Mouse (Mus musculus): ENCODE measurements at regions not wholly inside any gene's neighbourhood (a gene's known extent, or its start where the extent isn't known, plus 50 kb on each side); places are given as distances from the start of the nearest gene placed in this dataset.

- H3K4me3 ChIP-seq (ENCODE audit: low read length) = peak overlapping the region; percentile 15
- H3K27ac ChIP-seq (ENCODE audit: low read length) = peak overlapping the region; percentile 85
- peak overlapping the region; percentile 37; the same call in 1 of the 2 replicates for H3K9ac ChIP-seq (ENCODE audit: low read length)
- H3K4me1 ChIP-seq (replicated peaks; ENCODE audit: control insufficient read depth, insufficient read depth, low read length) = peaks cover 27% of the 10 kb centered on the region
- peak; percentile 81 for ATAC-seq (ENCODE audit: low read depth)
- no peaks in the 10 kb centered on the region for H3K9me3 ChIP-seq (ENCODE audit: control insufficient read depth, low read length)
- H3K36me3 ChIP-seq (ENCODE audit: control insufficient read depth, insufficient read depth, low read length) = no peaks in the 10 kb centered on the region
- H3K27me3 ChIP-seq (ENCODE audit: control insufficient read depth, insufficient read depth, low read depth, low read length) = no peaks in the 10 kb centered on the region
- peak overlapping the region; percentile 47 for H3K4me2 ChIP-seq (ENCODE audit: low read depth, low read length)
- WGBS = 7% methylated on average over 13 of the region's 14 CpGs
These were observed 69.7 kb upstream of the Prep start for GRCm38 (mm10) chr10:44997184-44997905.

- no peaks in the 10 kb centered on the region for H3K9me3 ChIP-seq (ENCODE audit: control insufficient read depth, low read length)
- ATAC-seq (ENCODE audit: low read depth) = no peak
These were observed 71.2 kb upstream of the Prep start for GRCm38 (mm10) chr10:44995756-44996155.

GRCm38 (mm10) chr10:44994385-44995281 is 72.4 kb upstream of the Prep start:
- Histone ChIP-seq H3K4me3 (ENCODE audit: low read length) (no peak overlapping the region), H3K4me1 (replicated peaks; ENCODE audit: control insufficient read depth, insufficient read depth, low read length) (peaks cover 20% of the 10 kb centered on the region), H3K36me3 (ENCODE audit: control insufficient read depth, insufficient read depth, low read length) (no peaks in the 10 kb centered on the region), H3K27ac (ENCODE audit: low read length) (peak overlapping the region; percentile 7; the same call in 1 of the 2 replicates), H3K4me2 (ENCODE audit: low read depth, low read length) (no peak overlapping the region), H3K27me3 (ENCODE audit: control insufficient read depth, insufficient read depth, low read depth, low read length) (no peaks in the 10 kb centered on the region), H3K9me3 (ENCODE audit: control insufficient read depth, low read length) (no peaks in the 10 kb centered on the region), H3K9ac (ENCODE audit: low read length) (no peak overlapping the region)
- 75% methylated on average over 17 of the region's 17 CpGs for WGBS
- ATAC-seq (ENCODE audit: low read depth) = no peak

More at GRCm38 (mm10) chr10:44995756-44996155, 71.2 kb upstream of the Prep start:
- Histone ChIP-seq H3K36me3 (ENCODE audit: control insufficient read depth, insufficient read depth, low read length) (no peaks in the 10 kb centered on the region), H3K4me3 (ENCODE audit: low read length) (no peak overlapping the region), H3K27me3 (ENCODE audit: control insufficient read depth, insufficient read depth, low read depth, low read length) (no peaks in the 10 kb centered on the region), H3K9ac (ENCODE audit: low read length) (no peak overlapping the region), H3K4me2 (ENCODE audit: low read depth, low read length) (no peak overlapping the region), H3K27ac (ENCODE audit: low read length) (peak overlapping the region; percentile 25; the same call in 1 of the 2 replicates), H3K4me1 (replicated peaks; ENCODE audit: control insufficient read depth, insufficient read depth, low read length) (peaks cover 27% of the 10 kb centered on the region)
- WGBS = 54% methylated on average over 6 of the region's 6 CpGs

- 65% methylated on average over 10 of the region's 10 CpGs for WGBS
- Histone ChIP-seq H3K27ac (ENCODE audit: low read length) (no peak overlapping the region), H3K27me3 (ENCODE audit: control insufficient read depth, insufficient read depth, low read depth, low read length) (no peaks in the 10 kb centered on the region), H3K4me2 (ENCODE audit: low read depth, low read length) (no peak overlapping the region), H3K9me3 (ENCODE audit: control insufficient read depth, low read length) (no peaks in the 10 kb centered on the region), H3K4me1 (replicated peaks; ENCODE audit: control insufficient read depth, insufficient read depth, low read length) (peaks cover 20% of the 10 kb centered on the region), H3K36me3 (ENCODE audit: control insufficient read depth, insufficient read depth, low read length) (no peaks in the 10 kb centered on the region), H3K4me3 (ENCODE audit: low read length) (no peak overlapping the region), H3K9ac (ENCODE audit: low read length) (no peak overlapping the region)
- ATAC-seq (ENCODE audit: low read depth) = no peak
These were observed 73.3 kb upstream of the Prep start for GRCm38 (mm10) chr10:44993470-44994260.

- no peak for ATAC-seq (ENCODE audit: low read depth)
- H3K4me2 ChIP-seq (ENCODE audit: low read depth, low read length) = no peak overlapping the region
- peaks cover 7% of the 10 kb centered on the region for H3K4me1 ChIP-seq (replicated peaks; ENCODE audit: control insufficient read depth, insufficient read depth, low read length)
- 63% methylated on average over 6 of the region's 6 CpGs for WGBS
- H3K36me3 ChIP-seq (ENCODE audit: control insufficient read depth, insufficient read depth, low read length) = no peaks in the 10 kb centered on the region
- no peaks in the 10 kb centered on the region for H3K9me3 ChIP-seq (ENCODE audit: control insufficient read depth, low read length)
- no peaks in the 10 kb centered on the region for H3K27me3 ChIP-seq (ENCODE audit: control insufficient read depth, insufficient read depth, low read depth, low read length)
- H3K27ac ChIP-seq (ENCODE audit: low read length) = no peak overlapping the region
- H3K4me3 ChIP-seq (ENCODE audit: low read length) = no peak overlapping the region
- no peak overlapping the region for H3K9ac ChIP-seq (ENCODE audit: low read length)
These were observed 77.5 kb upstream of the Prep start for GRCm38 (mm10) chr10:44989539-44989938.

GRCm38 (mm10) chr10:44988756-44989155 is 78.2 kb upstream of the Prep start:
- no peak for ATAC-seq (ENCODE audit: low read depth)
- Histone ChIP-seq H3K4me2 (ENCODE audit: low read depth, low read length) (no peak overlapping the region), H3K4me1 (replicated peaks; ENCODE audit: control insufficient read depth, insufficient read depth, low read length) (peaks cover 2% of the 10 kb centered on the region), H3K4me3 (ENCODE audit: low read length) (no peak overlapping the region), H3K27ac (ENCODE audit: low read length) (no peak overlapping the region), H3K9me3 (ENCODE audit: control insufficient read depth, low read length) (no peaks in the 10 kb centered on the region), H3K9ac (ENCODE audit: low read length) (no peak overlapping the region), H3K27me3 (ENCODE audit: control insufficient read depth, insufficient read depth, low read depth, low read length) (no peaks in the 10 kb centered on the region), H3K36me3 (ENCODE audit: control insufficient read depth, insufficient read depth, low read length) (no peaks in the 10 kb centered on the region)
- 69% methylated on average over 8 of the region's 8 CpGs for WGBS

GRCm38 (mm10) chr10:44987615-44988014 is 79.4 kb upstream of the Prep start:
- no peaks in the 10 kb centered on the region for H3K9me3 ChIP-seq (ENCODE audit: control insufficient read depth, low read length)
- no peak overlapping the region for H3K9ac ChIP-seq (ENCODE audit: low read length)
- no peaks in the 10 kb centered on the region for H3K36me3 ChIP-seq (ENCODE audit: control insufficient read depth, insufficient read depth, low read length)
- no peak for ATAC-seq (ENCODE audit: low read depth)
- no peaks in the 10 kb centered on the region for H3K27me3 ChIP-seq (ENCODE audit: control insufficient read depth, insufficient read depth, low read depth, low read length)
- 58% methylated on average over 4 of the region's 4 CpGs for WGBS
- no peak overlapping the region for H3K4me3 ChIP-seq (ENCODE audit: low read length)
- H3K4me2 ChIP-seq (ENCODE audit: low read depth, low read length) = no peak overlapping the region
- no peaks in the 10 kb centered on the region for H3K4me1 ChIP-seq (replicated peaks; ENCODE audit: control insufficient read depth, insufficient read depth, low read length)
- no peak overlapping the region for H3K27ac ChIP-seq (ENCODE audit: low read length)

- H3K9me3 ChIP-seq (ENCODE audit: control insufficient read depth, low read length) = no peaks in the 10 kb centered on the region
- no peaks in the 10 kb centered on the region for H3K27me3 ChIP-seq (ENCODE audit: control insufficient read depth, insufficient read depth, low read depth, low read length)
- WGBS = 33% methylated on average over 2 of the region's 2 CpGs
- ATAC-seq (ENCODE audit: low read depth) = peak; percentile 67; the same call in 1 of the 2 replicates
- peaks cover 3% of the 10 kb centered on the region; the same call in 1 of the 2 replicates for H3K4me1 ChIP-seq (replicated peaks; ENCODE audit: control insufficient read depth, insufficient read depth, low read length)
- no peak overlapping the region for H3K4me2 ChIP-seq (ENCODE audit: low read depth, low read length)
- no peaks in the 10 kb centered on the region for H3K36me3 ChIP-seq (ENCODE audit: control insufficient read depth, insufficient read depth, low read length)
- no peak overlapping the region for H3K9ac ChIP-seq (ENCODE audit: low read length)
- no peak overlapping the region for H3K4me3 ChIP-seq (ENCODE audit: low read length)
- H3K27ac ChIP-seq (ENCODE audit: low read length) = no peak overlapping the region
These were observed 85.1 kb upstream of the Prep start for GRCm38 (mm10) chr10:44981913-44982312.

Data from lung, embryonic 16.5 days (tissue).